Mouse (Mus musculus): ENCODE data around the gene Mpped1. TPM values are rescaled to one million over a fixed set of nuclear protein-coding genes. Genes with fewer than 3 reads are reported as not detected.

Gene Mpped1
- polyA plus RNA-seq, 1 experiment from 2014 or later: 0.41 TPM

- Histone ChIP-seq H3K4me3 (no peak overlapping the region), H3K9me3 (no peaks in the 10 kb centered on the region), H3K27ac (replicated peaks) (no peak overlapping the region), H3K4me1 (no peaks in the 10 kb centered on the region), H3K4me2 (no peak overlapping the region), H3K27me3 (replicated peaks) (peaks cover 52% of the 10 kb centered on the region), H3K36me3 (no peaks in the 10 kb centered on the region), H3K9ac (no peak overlapping the region)
- no peak for ATAC-seq (ENCODE audit: extremely low read depth, insufficient number of reproducible peaks, low FRiP score, low TSS enrichment)
- 57% methylated on average over 7 of the region's 7 CpGs for WGBS
Measured at GRCm38 (mm10) chr15:83796924-83797323, 17.7 kb downstream of the Mpped1 start.

GRCm38 (mm10) chr15:83798964-83799363 lies 19.7 kb downstream of the Mpped1 start:
- no peak overlapping the region for H3K27ac ChIP-seq (replicated peaks)
- no peaks in the 10 kb centered on the region for H3K9me3 ChIP-seq
- H3K4me1 ChIP-seq: no peaks in the 10 kb centered on the region
- WGBS: 81% methylated on average over 11 of the region's 11 CpGs
- H3K27me3 ChIP-seq (replicated peaks): peaks cover 65% of the 10 kb centered on the region
- no peak overlapping the region for H3K4me3 ChIP-seq
- no peak overlapping the region for H3K4me2 ChIP-seq
- no peak for ATAC-seq (ENCODE audit: extremely low read depth, insufficient number of reproducible peaks, low FRiP score, low TSS enrichment)
- no peak overlapping the region for H3K9ac ChIP-seq
- H3K36me3 ChIP-seq: no peaks in the 10 kb centered on the region

GRCm38 (mm10) chr15:83801011-83801410 lies 21.7 kb downstream of the Mpped1 start:
- no peak overlapping the region for H3K9ac ChIP-seq
- no peak overlapping the region for H3K4me2 ChIP-seq
- no peak overlapping the region for H3K27ac ChIP-seq (replicated peaks)
- H3K27me3 ChIP-seq (replicated peaks): peaks cover 68% of the 10 kb centered on the region
- H3K9me3 ChIP-seq: no peaks in the 10 kb centered on the region
- no peaks in the 10 kb centered on the region for H3K4me1 ChIP-seq
- WGBS: 59% methylated on average over 5 of the region's 5 CpGs
- no peak for ATAC-seq (ENCODE audit: extremely low read depth, insufficient number of reproducible peaks, low FRiP score, low TSS enrichment)
- no peaks in the 10 kb centered on the region for H3K36me3 ChIP-seq
- no peak overlapping the region for H3K4me3 ChIP-seq

- H3K9ac ChIP-seq: no peak overlapping the region
- no peak overlapping the region for H3K4me2 ChIP-seq
- H3K9me3 ChIP-seq: no peaks in the 10 kb centered on the region
- H3K27ac ChIP-seq (replicated peaks): no peak overlapping the region
- H3K4me1 ChIP-seq: no peaks in the 10 kb centered on the region
- no peaks in the 10 kb centered on the region for H3K27me3 ChIP-seq (replicated peaks)
- H3K36me3 ChIP-seq: no peaks in the 10 kb centered on the region
- no peak overlapping the region for H3K4me3 ChIP-seq
- ATAC-seq (ENCODE audit: extremely low read depth, insufficient number of reproducible peaks, low FRiP score, low TSS enrichment): no peak
- 46% methylated on average over 6 of the region's 6 CpGs for WGBS
Measured at GRCm38 (mm10) chr15:83814106-83814505, 34.8 kb downstream of the Mpped1 start.

GRCm38 (mm10) chr15:83828011-83828410 lies 48.7 kb downstream of the Mpped1 start:
- H3K4me3 ChIP-seq: no peak overlapping the region
- no peaks in the 10 kb centered on the region for H3K4me1 ChIP-seq
- H3K4me2 ChIP-seq: no peak overlapping the region
- no peak for ATAC-seq (ENCODE audit: extremely low read depth, insufficient number of reproducible peaks, low FRiP score, low TSS enrichment)
- no peaks in the 10 kb centered on the region for H3K36me3 ChIP-seq
- H3K27me3 ChIP-seq (replicated peaks): peaks cover 3% of the 10 kb centered on the region; the same call in 1 of the 2 replicates
- H3K9me3 ChIP-seq: no peaks in the 10 kb centered on the region
- no peak overlapping the region for H3K27ac ChIP-seq (replicated peaks)
- H3K9ac ChIP-seq: no peak overlapping the region
- WGBS: 78% methylated on average over 8 of the region's 8 CpGs

DNA sequence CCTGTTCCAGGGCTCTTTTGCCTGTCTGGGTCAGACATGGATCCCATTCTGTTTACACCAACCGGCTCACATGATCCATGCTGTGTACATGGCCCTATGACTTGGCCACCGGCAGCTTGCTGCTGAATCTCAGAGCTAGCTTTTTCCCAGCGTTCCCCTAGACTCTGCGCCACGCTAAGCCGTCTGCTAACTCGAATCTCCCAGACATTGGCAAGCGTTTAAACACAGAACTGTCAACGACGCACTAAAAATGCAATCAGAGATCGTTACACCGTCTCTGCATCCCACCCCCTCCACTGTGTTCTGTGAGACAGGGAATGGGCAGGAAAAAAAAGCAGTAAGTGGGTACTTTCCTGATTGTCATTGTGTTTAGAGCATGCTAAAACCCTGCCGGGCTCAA lies 50.0 kb downstream of the Mpped1 start:
- ATAC-seq (ENCODE audit: extremely low read depth, insufficient number of reproducible peaks, low FRiP score, low TSS enrichment): no peak
- Histone ChIP-seq H3K4me1 (no peaks in the 10 kb centered on the region), H3K9ac (no peak overlapping the region), H3K36me3 (no peaks in the 10 kb centered on the region), H3K27me3 (replicated peaks) (peaks cover 3% of the 10 kb centered on the region; the same call in 1 of the 2 replicates), H3K4me2 (no peak overlapping the region), H3K27ac (replicated peaks) (no peak overlapping the region), H3K9me3 (no peaks in the 10 kb centered on the region), H3K4me3 (no peak overlapping the region)
- whole genome bisulfite sequencing: 70% methylated on average over 13 of the region's 13 CpGs

GRCm38 (mm10) chr15:83832265-83832664 lies 53.0 kb downstream of the Mpped1 start:
- no peak overlapping the region for H3K27ac ChIP-seq (replicated peaks)
- H3K36me3 ChIP-seq: no peaks in the 10 kb centered on the region
- no peaks in the 10 kb centered on the region for H3K4me1 ChIP-seq
- no peak overlapping the region for H3K4me2 ChIP-seq
- H3K9ac ChIP-seq: no peak overlapping the region
- ATAC-seq (ENCODE audit: extremely low read depth, insufficient number of reproducible peaks, low FRiP score, low TSS enrichment): no peak
- H3K27me3 ChIP-seq (replicated peaks): peaks cover 3% of the 10 kb centered on the region; the same call in 1 of the 2 replicates
- no peak overlapping the region for H3K4me3 ChIP-seq
- H3K9me3 ChIP-seq: no peaks in the 10 kb centered on the region
- 52% methylated on average over 6 of the region's 6 CpGs for WGBS

DNA sequence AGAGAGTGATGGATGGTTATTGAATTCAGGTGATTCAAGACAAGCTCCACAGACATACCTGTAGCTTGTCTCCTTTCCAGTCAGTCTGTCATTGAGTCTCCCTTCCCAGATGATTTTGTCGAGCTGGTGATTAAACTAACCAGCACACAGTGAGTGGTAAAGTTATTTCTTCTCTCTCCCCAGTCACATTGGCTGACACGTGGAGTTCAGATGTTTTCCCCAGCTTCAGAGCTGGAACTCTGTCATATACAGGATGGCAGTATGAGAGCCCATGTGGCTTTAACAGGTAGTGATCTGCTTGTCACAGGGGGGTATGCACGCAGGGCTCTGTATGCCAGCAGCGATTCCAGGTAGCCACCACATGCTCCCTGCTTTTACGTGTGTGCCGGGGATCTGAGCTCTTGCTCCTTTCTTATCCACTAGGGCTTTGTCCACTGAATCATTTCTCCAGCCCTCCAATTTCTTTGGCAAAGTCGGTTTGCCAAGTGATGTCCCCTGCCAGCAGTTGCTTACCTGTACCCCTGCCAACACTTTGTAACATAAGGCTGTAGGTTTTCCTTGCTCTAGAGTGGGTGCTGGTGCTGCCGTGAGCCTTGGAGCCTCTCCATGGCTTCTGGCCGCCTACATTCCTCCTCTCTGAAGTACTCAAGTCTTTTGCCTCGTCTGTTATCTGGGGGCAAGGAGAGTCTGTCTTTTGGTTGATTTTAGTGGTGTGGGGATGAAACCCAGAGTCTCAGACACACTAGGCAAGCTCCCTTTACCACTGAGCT lies 61.9 kb downstream of the Mpped1 start:
- no peak overlapping the region for H3K27ac ChIP-seq (replicated peaks)
- no peaks in the 10 kb centered on the region for H3K36me3 ChIP-seq
- no peak for ATAC-seq (ENCODE audit: extremely low read depth, insufficient number of reproducible peaks, low FRiP score, low TSS enrichment)
- peaks cover 48% of the 10 kb centered on the region for H3K27me3 ChIP-seq (replicated peaks)
- H3K9me3 ChIP-seq: no peaks in the 10 kb centered on the region
- WGBS: 52% methylated on average over 10 of the region's 10 CpGs
- no peak overlapping the region for H3K9ac ChIP-seq
- no peak overlapping the region for H3K4me2 ChIP-seq
- no peaks in the 10 kb centered on the region for H3K4me1 ChIP-seq
- no peak overlapping the region for H3K4me3 ChIP-seq

- Histone ChIP-seq H3K27me3 (replicated peaks) (peaks cover 48% of the 10 kb centered on the region), H3K4me3 (no peak overlapping the region), H3K4me1 (no peaks in the 10 kb centered on the region), H3K36me3 (no peaks in the 10 kb centered on the region), H3K9ac (no peak overlapping the region), H3K27ac (replicated peaks) (no peak overlapping the region), H3K4me2 (no peak overlapping the region), H3K9me3 (no peaks in the 10 kb centered on the region)
- 70% methylated on average over 12 of the region's 12 CpGs for WGBS
- no peak for ATAC-seq (ENCODE audit: extremely low read depth, insufficient number of reproducible peaks, low FRiP score, low TSS enrichment)
Measured at GRCm38 (mm10) chr15:83842419-83842818, 63.2 kb downstream of the Mpped1 start.

GRCm38 (mm10) chr15:83842915-83843789 lies 63.9 kb downstream of the Mpped1 start:
- WGBS: 41% methylated on average over 22 of the region's 22 CpGs
- no peak overlapping the region for H3K4me2 ChIP-seq
- H3K9me3 ChIP-seq: no peaks in the 10 kb centered on the region
- no peak overlapping the region for H3K27ac ChIP-seq (replicated peaks)
- H3K9ac ChIP-seq: no peak overlapping the region
- peaks cover 48% of the 10 kb centered on the region for H3K27me3 ChIP-seq (replicated peaks)
- no peak for ATAC-seq (ENCODE audit: extremely low read depth, insufficient number of reproducible peaks, low FRiP score, low TSS enrichment)
- H3K4me1 ChIP-seq: no peaks in the 10 kb centered on the region
- H3K4me3 ChIP-seq: no peak overlapping the region
- no peaks in the 10 kb centered on the region for H3K36me3 ChIP-seq

GRCm38 (mm10) chr15:83845734-83846133 lies 66.5 kb downstream of the Mpped1 start:
- Histone ChIP-seq H3K4me3 (no peak overlapping the region), H3K27me3 (replicated peaks) (peaks cover 35% of the 10 kb centered on the region), H3K36me3 (no peaks in the 10 kb centered on the region), H3K27ac (replicated peaks) (no peak overlapping the region), H3K4me2 (no peak overlapping the region), H3K9ac (no peak overlapping the region), H3K9me3 (no peaks in the 10 kb centered on the region), H3K4me1 (no peaks in the 10 kb centered on the region)
- WGBS: 26% methylated on average over 11 of the region's 11 CpGs
- ATAC-seq (ENCODE audit: extremely low read depth, insufficient number of reproducible peaks, low FRiP score, low TSS enrichment): no peak

All from heart, embryonic 13.5 days (tissue).